Mouse (Mus musculus) G1E (cell line): ENCODE results near the gene Spta1. TPM values are rescaled to one million over a fixed set of nuclear protein-coding genes. Genes with fewer than 3 reads are reported as not detected.

Experiments
- ATAC-seq: 2 replicates; pipeline ENCODE4 v1.8.0; 2016; ENCODE audit warnings: mild to moderate bottlenecking; ENCODE audit not compliant: insufficient number of reproducible peaks, poor library complexity, low FRiP score, severe bottlenecking; ENCODE audit errors: extremely low read depth
- DNase-seq: peaks from one replicate; pipeline ENCODE4 v3.0.0; 2012; ENCODE audit warnings: low spot score
- H3K27me3 ChIP-seq: 2 replicates; pipeline ENCODE4 v1.6.1; 2012; ENCODE audit warnings: mild to moderate bottlenecking, low read length, inconsistent platforms; ENCODE audit not compliant: insufficient read depth
- H3K36me3 ChIP-seq: replicated peaks from 2 replicates; pipeline ENCODE3; 2012; ENCODE audit warnings: mild to moderate bottlenecking, inconsistent platforms
- H3K4me1 ChIP-seq: 2 replicates; pipeline ENCODE4 v1.6.1; 2012; ENCODE audit warnings: low read depth, low read length, inconsistent platforms, mixed read lengths; ENCODE audit not compliant: insufficient read depth
- H3K4me3 ChIP-seq: 2 replicates; pipeline ENCODE4 v1.5.1; 2012; ENCODE audit warnings: low read depth, mild to moderate bottlenecking, inconsistent platforms, low read length, moderate library complexity, mixed read lengths
- H3K9me3 ChIP-seq: replicated peaks from 2 replicates; pipeline ENCODE4 v1.6.1; 2012; ENCODE audit warnings: inconsistent platforms
- CTCF ChIP-seq: IDR thresholded peaks from 2 replicates; pipeline ENCODE4 v1.5.1; 2012; ENCODE audit warnings: low read depth, low read length, inconsistent platforms, mixed read lengths
- GATA1 ChIP-seq: IDR thresholded peaks from 2 replicates; pipeline ENCODE4 v1.6.1; 2012; ENCODE audit warnings: borderline replicate concordance, low read length, inconsistent platforms, mixed read lengths
- GATA2 ChIP-seq: IDR thresholded peaks from 2 replicates; pipeline ENCODE4 v1.6.1; 2012; ENCODE audit warnings: low read depth, low read length, inconsistent platforms, borderline replicate concordance
- POLR2AphosphoS5 ChIP-seq: IDR thresholded peaks from 2 replicates; pipeline ENCODE4 v1.6.1; 2012; ENCODE audit warnings: low read depth, low read length, inconsistent platforms; ENCODE audit not compliant: insufficient replicate concordance
- TAL1 ChIP-seq: conservative IDR thresholded peaks from 2 replicates; pipeline ENCODE4 v1.6.1; 2012; ENCODE audit warnings: low read depth, low read length, inconsistent platforms, mixed read lengths
- polyA plus RNA-seq: library from polyadenylated mRNA; stranded (reverse); fragments of >175 nt; gene quantifications from 2 replicates; pipeline ENCODE4 v1.2.3, GENCODE M21; 2012
- total RNA-seq, 2 experiments: library from RNA; stranded (forward) in 1 of 2; stranded (reverse) in 1 of 2; fragments of 200-1000 nt in 1 of 2; fragments of >200 nt in 1 of 2; fragmentation: Nextera tagmentation in 1 of 2; gene quantifications; 2 replicates each; pipeline ENCODE4 v1.2.3; 2014 to 2017

Gene Spta1
- total and polyA plus RNA-seq, 3 experiments: 3.1 to 113 (median 77.0) TPM

- Histone ChIP-seq H3K36me3 (peaks cover 65% of the 10 kb centered on the region), H3K4me1 (no peaks in the 10 kb centered on the region), H3K9me3 (no peaks in the 10 kb centered on the region), H3K27me3 (no peaks in the 10 kb centered on the region), H3K4me3 (no peak overlapping the region)
- DNase-seq (no peak), ATAC-seq (no peak)
- TF ChIP-seq POLR2AphosphoS5 (no peak), GATA1 (no peak), TAL1 (no peak), GATA2 (no peak), CTCF (no peak)
Measured at GRCm38 (mm10) chr1:174244621-174245020, 72.0 kb downstream of the Spta1 start.

DNA sequence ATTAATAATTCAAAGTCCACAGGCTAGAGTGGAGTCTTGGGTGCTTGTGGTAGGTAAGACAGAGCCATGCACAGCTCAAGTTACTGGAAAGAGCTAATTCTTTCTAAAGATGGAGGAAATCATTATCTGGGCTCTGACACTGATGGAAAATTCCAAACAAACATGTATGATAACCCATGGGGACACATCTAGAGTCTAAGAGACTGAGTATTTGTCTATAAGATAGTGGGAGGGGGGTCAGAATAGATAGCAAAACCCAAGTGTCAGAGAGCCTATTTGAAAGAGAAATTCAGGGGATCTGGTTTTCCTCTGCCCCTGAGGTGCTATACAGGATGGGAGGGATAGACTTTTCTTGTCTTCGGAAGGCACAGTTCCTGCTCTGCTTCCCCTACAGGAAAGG is 73.5 kb downstream of the Spta1 start:
- H3K9me3 ChIP-seq: no peaks in the 10 kb centered on the region
- H3K27me3 ChIP-seq: no peaks in the 10 kb centered on the region
- ATAC-seq: no peak
- no peaks in the 10 kb centered on the region for H3K4me1 ChIP-seq
- TF ChIP-seq POLR2AphosphoS5 (no peak), CTCF (no peak), GATA1 (no peak), GATA2 (no peak), TAL1 (no peak)
- peaks cover 68% of the 10 kb centered on the region for H3K36me3 ChIP-seq
- DNase-seq: no peak
- H3K4me3 ChIP-seq: no peak overlapping the region

DNA sequence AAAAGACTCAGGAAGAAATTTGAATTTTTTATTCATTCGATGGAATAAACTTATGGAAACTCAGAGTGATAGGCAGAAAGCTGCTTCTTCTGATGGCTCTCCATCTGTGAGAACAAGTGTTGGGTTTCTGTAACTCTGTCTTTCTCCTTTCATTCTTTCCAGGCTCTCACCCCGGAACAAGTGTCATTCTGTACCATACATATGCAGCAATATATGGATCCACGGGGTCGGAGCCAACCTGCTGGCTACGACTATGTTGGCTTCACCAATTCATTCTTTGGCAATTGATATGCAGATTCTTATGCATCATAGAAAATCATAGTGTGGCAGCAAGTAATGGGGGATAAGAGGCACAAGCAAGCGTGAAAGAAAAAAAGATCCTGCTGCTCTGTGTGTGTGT is 74.6 kb downstream of the Spta1 start:
- Histone ChIP-seq H3K4me3 (no peak overlapping the region), H3K4me1 (no peaks in the 10 kb centered on the region), H3K36me3 (peaks cover 60% of the 10 kb centered on the region), H3K9me3 (no peaks in the 10 kb centered on the region), H3K27me3 (no peaks in the 10 kb centered on the region)
- DNase-seq: no peak
- TF ChIP-seq GATA1: no peak
- no peak for TF ChIP-seq CTCF
- no peak for ATAC-seq

GRCm38 (mm10) chr1:174250376-174250775 is 77.8 kb downstream of the Spta1 start:
- no peak for DNase-seq

DNA sequence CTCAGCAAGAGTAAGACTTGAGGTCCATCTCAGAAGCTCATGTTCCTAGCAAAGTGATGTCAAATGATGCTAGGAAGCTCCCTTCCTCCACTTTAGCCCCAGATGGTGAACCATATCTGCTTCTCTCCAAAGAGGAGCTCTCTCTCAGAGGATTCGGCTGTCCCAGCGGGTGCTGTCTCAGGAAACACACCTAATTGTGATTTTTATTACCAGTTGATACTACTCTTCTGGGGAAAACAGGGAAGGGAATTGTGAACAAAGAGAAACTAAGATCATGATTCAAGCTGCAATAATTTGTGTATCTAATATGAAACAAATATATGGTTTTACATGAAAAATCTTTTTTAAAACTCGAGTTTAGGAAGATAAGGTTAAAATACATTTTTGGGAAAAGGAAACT is 79.4 kb downstream of the Spta1 start, which contains the start of gene Olfr419:
Gene Olfr419, minus strand, starts transcription at position 101 of the 400 bp plus-strand sequence.
- TF ChIP-seq TAL1: no peak
- TF ChIP-seq POLR2AphosphoS5: no peak
- TF ChIP-seq GATA1: no peak
- no peak for TF ChIP-seq GATA2
- TF ChIP-seq CTCF: no peak
- no peak within 1 kb of the TSS for H3K4me3 ChIP-seq
- H3K36me3 ChIP-seq: peaks cover 35% of the 10 kb centered on the region
- H3K4me1 ChIP-seq: no peaks in the 10 kb centered on the region
- no peak for DNase-seq
- H3K9me3 ChIP-seq: no peaks in the 10 kb centered on the region
- no peak for ATAC-seq
- H3K27me3 ChIP-seq: no peaks in the 10 kb centered on the region

More at GRCm38 (mm10) chr1:174250376-174250775, 77.8 kb downstream of the Spta1 start:
- H3K27me3 ChIP-seq: no peaks in the 10 kb centered on the region
- no peaks in the 10 kb centered on the region for H3K9me3 ChIP-seq
- ATAC-seq: no peak
- H3K4me1 ChIP-seq: no peaks in the 10 kb centered on the region
- TF ChIP-seq TAL1 (no peak), GATA1 (no peak), CTCF (no peak), POLR2AphosphoS5 (no peak), GATA2 (no peak)
- H3K36me3 ChIP-seq: peaks cover 48% of the 10 kb centered on the region
- no peak overlapping the region for H3K4me3 ChIP-seq

GRCm38 (mm10) chr1:174267816-174268215 is 95.2 kb downstream of the Spta1 start:
- H3K36me3 ChIP-seq: no peaks in the 10 kb centered on the region
- no peaks in the 10 kb centered on the region for H3K4me1 ChIP-seq
- ATAC-seq: no peak
- no peak for DNase-seq
- TF ChIP-seq GATA1: no peak
- no peak for TF ChIP-seq GATA2
- no peak for TF ChIP-seq TAL1
- no peak for TF ChIP-seq CTCF
- no peak for TF ChIP-seq POLR2AphosphoS5
- H3K4me3 ChIP-seq: no peak overlapping the region
- no peaks in the 10 kb centered on the region for H3K27me3 ChIP-seq
- no peaks in the 10 kb centered on the region for H3K9me3 ChIP-seq

DNA sequence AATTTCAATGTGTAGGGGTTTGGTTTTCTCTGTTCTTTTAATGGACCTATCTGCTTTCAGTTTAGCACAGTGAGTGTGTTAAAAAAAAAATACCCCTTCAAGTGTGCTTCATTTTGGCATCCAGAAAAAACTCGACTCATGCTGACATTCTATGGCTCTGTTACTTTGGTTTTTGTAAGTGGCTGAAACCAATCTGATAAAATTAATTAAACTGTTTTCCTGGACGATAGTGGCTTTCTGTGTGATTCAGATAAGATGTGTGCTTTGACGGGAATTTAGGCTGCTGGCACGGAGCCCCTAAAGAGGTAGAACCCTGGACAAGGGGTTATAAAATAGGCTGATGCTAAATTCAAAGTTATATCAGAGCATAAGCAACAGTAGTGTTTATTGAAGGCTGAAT is 96.6 kb downstream of the Spta1 start:
- Histone ChIP-seq H3K36me3 (no peaks in the 10 kb centered on the region), H3K9me3 (no peaks in the 10 kb centered on the region), H3K4me3 (no peak overlapping the region), H3K27me3 (no peaks in the 10 kb centered on the region), H3K4me1 (no peaks in the 10 kb centered on the region)
- ATAC-seq (no peak), DNase-seq (no peak)
- TF ChIP-seq GATA1 (no peak), CTCF (no peak), GATA2 (no peak), POLR2AphosphoS5 (no peak), TAL1 (no peak)
